Mouse (Mus musculus) megakaryocyte, embryonic 14.5 days (primary cell): ENCODE measurements around the gene Saa4.

Experiments used
- FLI1 ChIP-seq: IDR thresholded peaks from 2 replicates; pipeline ENCODE4 v1.6.1; 2012; ENCODE audit warnings: low read length, inconsistent platforms, mixed read lengths
- GATA1 ChIP-seq: IDR thresholded peaks from 3 replicates; pipeline ENCODE4 v1.6.1; 2012; ENCODE audit warnings: mixed read lengths, low read length, inconsistent platforms, borderline replicate concordance

GRCm38 (mm10) chr7:46734983-46735382 is 2.6 kb upstream of the Saa4 start:
- no peak for TF ChIP-seq GATA1
- no peak for TF ChIP-seq FLI1
